Mouse (Mus musculus): ENCODE results near the gene Efcab12.

GRCm38 (mm10) chr6:115848598-115849304 is 10.5 kb upstream of the Efcab12 start:
- TF ChIP-seq CTCF (IDR thresholded peaks at IDR 0.05; ENCODE audit: low read depth, low read length), result no peak
- TF ChIP-seq POLR2A (IDR thresholded peaks at IDR 0.05; ENCODE audit: extremely low read depth, insufficient read depth, low read length), result no peak

All from liver, adult 2 months (tissue).